In genomic region chr10:17683852-17684428, GRCm38 (mm10) we compare ENCODE assay signal across 14 mouse cellular contexts. TPM values are rescaled to one million over a fixed set of nuclear protein-coding genes. Genes with fewer than 3 reads are reported as not detected.
DNase-seq lines count a peak whose midpoint lies in the region; ATAC-seq and TF ChIP-seq lines count a peak whose summit lies in the region.
"Had no signal": no experiment of that assay in that cellular context is flagged by ENCODE, and none has a peak within 500 bp of the region (broad histone marks: within the 10 kb centered on the region; RNA-seq: fewer than 3 reads in every experiment).

No protein-coding gene starts in this region.

- DNase-seq in lung, postnatal 36 days: peak; percentile 28
- DNase-seq in lung, postnatal 0 days (ENCODE audit: low spot score): no peak
- DNase-seq in left cerebral cortex, postnatal 14 days (ENCODE audit: low spot score in 2 of 2): no peak
- no peak for DNase-seq in ovary, postnatal 36 days (ENCODE audit: low spot score)
- no peak for DNase-seq in gastrocnemius, postnatal 25 days
- DNase-seq: cerebellum, adult 9-10 months; gastrocnemius, postnatal 14 days; thymus, postnatal 36 days had no signal

- no peak for ATAC-seq in lung, postnatal 0 days
- peak; percentile 97 for ATAC-seq in granulocyte monocyte progenitor cell, adult 5-6 weeks (replicated peaks; ENCODE audit: poor library complexity, severe bottlenecking)
- peak; percentile 72 for ATAC-seq in liver, embryonic 16.5 days (ENCODE audit: low read depth)
- ATAC-seq: forebrain, embryonic 13.5 days had no signal

- TF ChIP-seq POLR2A in small intestine, adult 2 months (IDR thresholded peaks at IDR 0.05; ENCODE audit: low read depth, low read length): no peak

- no peak overlapping the region for H3K4me3 ChIP-seq in lung, postnatal 0 days (ENCODE audit: low read depth, low read length)
- H3K4me3 ChIP-seq in liver, embryonic 16.5 days (ENCODE audit: low read depth, low read length): peak overlapping the region; percentile 38
- peak overlapping the region; percentile 62 for H3K4me3 ChIP-seq in small intestine, adult 2 months (ENCODE audit: low read depth, low read length)
- H3K4me3 ChIP-seq: embryonic facial prominence, embryonic 13.5 days; forebrain, embryonic 13.5 days; lung, embryonic 15.5 days had no signal

- H3K36me3 ChIP-seq in lung, postnatal 0 days (ENCODE audit: insufficient read depth, low read length): no peaks in the 10 kb centered on the region
- H3K36me3 ChIP-seq in liver, embryonic 16.5 days (ENCODE audit: control insufficient read depth, insufficient read depth): no peaks in the 10 kb centered on the region
- no peaks in the 10 kb centered on the region for H3K36me3 ChIP-seq in small intestine, adult 2 months (ENCODE audit: control insufficient read depth, insufficient read depth, low read length)
- H3K36me3 ChIP-seq: embryonic facial prominence, embryonic 13.5 days; lung, embryonic 15.5 days had no signal

- no peak overlapping the region for H3K27ac ChIP-seq in lung, postnatal 0 days (ENCODE audit: low read length)
- peak overlapping the region; percentile 21 for H3K27ac ChIP-seq in liver, embryonic 16.5 days (ENCODE audit: low read length)
- peak overlapping the region; percentile 85 for H3K27ac ChIP-seq in small intestine, adult 2 months (ENCODE audit: insufficient read depth, low read depth, low read length)
- H3K27ac ChIP-seq: embryonic facial prominence, embryonic 13.5 days; forebrain, embryonic 13.5 days; lung, embryonic 15.5 days had no signal

- H3K27me3 ChIP-seq in lung, postnatal 0 days (replicated peaks; ENCODE audit: insufficient read depth, low read length): no peaks in the 10 kb centered on the region
- no peaks in the 10 kb centered on the region for H3K27me3 ChIP-seq in liver, embryonic 16.5 days (ENCODE audit: control insufficient read depth, insufficient read depth, low read depth, low read length)
- no peaks in the 10 kb centered on the region for H3K27me3 ChIP-seq in small intestine, adult 2 months (ENCODE audit: control insufficient read depth, insufficient read depth, low read length)
- H3K27me3 ChIP-seq: embryonic facial prominence, embryonic 13.5 days; forebrain, embryonic 13.5 days; lung, embryonic 15.5 days had no signal

- no peak overlapping the region for H3K9ac ChIP-seq in lung, postnatal 0 days (replicated peaks; ENCODE audit: low read depth)
- H3K9ac ChIP-seq in liver, embryonic 16.5 days (ENCODE audit: low read depth, low read length): no peak overlapping the region
- H3K9ac ChIP-seq: embryonic facial prominence, embryonic 13.5 days; forebrain, embryonic 13.5 days; lung, embryonic 15.5 days had no signal

- 47% methylated on average over 6 of the region's 6 CpGs for WGBS in lung, postnatal 0 days
- WGBS in liver, embryonic 16.5 days (ENCODE audit: insufficient replicate concordance): 14% methylated on average over 6 of the region's 6 CpGs
- 9% methylated on average over 6 of the region's 6 CpGs for WGBS in small intestine, adult 2 months

- H3K4me1 ChIP-seq in lung, postnatal 0 days (ENCODE audit: insufficient read depth, low read depth, low read length): no peaks in the 10 kb centered on the region
- no peaks in the 10 kb centered on the region; the same call in 1 of the 2 replicates for H3K4me1 ChIP-seq in liver, embryonic 16.5 days (ENCODE audit: control insufficient read depth, low read depth, low read length)
- peaks cover 8% of the 10 kb centered on the region; the same call in 1 of the 2 replicates for H3K4me1 ChIP-seq in small intestine, adult 2 months (ENCODE audit: control insufficient read depth, insufficient read depth, insufficient read length, low read length)
- H3K4me1 ChIP-seq: embryonic facial prominence, embryonic 13.5 days; forebrain, embryonic 13.5 days; lung, embryonic 15.5 days had no signal

- no peak for TF ChIP-seq CTCF in lung, postnatal 0 days (IDR thresholded peaks at IDR 0.05)
- TF ChIP-seq CTCF in small intestine, adult 2 months (IDR thresholded peaks at IDR 0.05; ENCODE audit: extremely low read depth, insufficient read length, insufficient replicate concordance, low read depth, low read length): no peak

- intact Hi-C loops in left cerebral cortex, postnatal 14 days (cut with DNase I): no loop called here

- TF ChIP-seq EP300 in lung, postnatal 0 days (IDR thresholded peaks at IDR 0.05): no peak

- no peaks in the 10 kb centered on the region for H3K9me3 ChIP-seq in lung, postnatal 0 days (ENCODE audit: low read length)
- no peaks in the 10 kb centered on the region for H3K9me3 ChIP-seq in liver, embryonic 16.5 days (replicated peaks; ENCODE audit: control insufficient read depth, low read length)
- H3K9me3 ChIP-seq: embryonic facial prominence, embryonic 13.5 days; forebrain, embryonic 13.5 days; lung, embryonic 15.5 days had no signal

- H3K4me2 ChIP-seq in lung, postnatal 0 days (replicated peaks; ENCODE audit: low read depth, low read length): no peak overlapping the region
- peak overlapping the region; percentile 47 for H3K4me2 ChIP-seq in liver, embryonic 16.5 days (ENCODE audit: low read depth, low read length)
- H3K4me2 ChIP-seq: embryonic facial prominence, embryonic 13.5 days; forebrain, embryonic 13.5 days; lung, embryonic 15.5 days had no signal

RNA-seq across cellular contexts. Expression of gene Cited2, which starts 39.1 kb away (rescaled TPM):
- 53.4 and 57.9 TPM in 2 replicates for polyA plus RNA-seq in lung, postnatal 0 days (2015; fragmentation: Nextera tagmentation; extraction: Ambion mirVana)
- 96.5 and 128 TPM in 2 replicates for total RNA-seq in granulocyte monocyte progenitor cell, adult 5-6 weeks (2014; fragmentation: Nextera tagmentation)
- 50.0 and 64.9 TPM in 2 replicates for total RNA-seq in granulocyte monocyte progenitor cell, adult 5-6 weeks (2017)
- 14.5 and 19.4 TPM in 2 replicates for polyA plus RNA-seq in liver, embryonic 16.5 days (2015; fragmentation: Nextera tagmentation; extraction: Ambion mirVana)
- polyA plus RNA-seq in small intestine, adult 2 months (2012; rRNA removed): 48.2 and 143 TPM in 2 replicates
- 10 to 100 TPM; 38.9 to 41.6 TPM for total RNA-seq in left cerebral cortex, postnatal 14 days (2021)
- total RNA-seq in gastrocnemius, postnatal 25 days (2021): 10 to 100 TPM; 34.4 to 98.8 TPM
